Mouse (Mus musculus) natural killer cell, adult 2 months (primary cell): ENCODE measurements around the gene Galnt9.
A peak's percentile ranks its signal among the peaks of the same experiment; 100 is the strongest.

Experiments
- DNase-seq, 2 experiments: peaks; one replicate each; pipeline ENCODE4 v3.0.0; 2022; ENCODE audit warnings: low spot score in 2 of 2

The Galnt9 gene

GRCm38 (mm10) chr5:110582647-110583538, 38.7 kb downstream of the Galnt9 start:
- peak; percentile 15 to 26 for DNase-seq

- DNase-seq: no peak
Measured at GRCm38 (mm10) chr5:110587467-110587866, 43.3 kb downstream of the Galnt9 start.

GRCm38 (mm10) chr5:110589833-110590232, 45.7 kb downstream of the Galnt9 start:
- DNase-seq: no peak

- DNase-seq: no peak
Measured at GRCm38 (mm10) chr5:110594465-110594864, 50.3 kb downstream of the Galnt9 start.

GRCm38 (mm10) chr5:110595341-110595740, 51.2 kb downstream of the Galnt9 start:
- peak in 1 of 2 experiments; percentile 6 for DNase-seq

GRCm38 (mm10) chr5:110596086-110596780, 52.1 kb downstream of the Galnt9 start:
- DNase-seq: no peak

GRCm38 (mm10) chr5:110597502-110597901, 53.3 kb downstream of the Galnt9 start:
- DNase-seq: no peak

- DNase-seq: no peak
Measured at GRCm38 (mm10) chr5:110598298-110599095, 54.3 kb downstream of the Galnt9 start.

GRCm38 (mm10) chr5:110603016-110603685, 59.0 kb downstream of the Galnt9 start:
- DNase-seq: no peak

GRCm38 (mm10) chr5:110604311-110604710, 60.2 kb downstream of the Galnt9 start:
- DNase-seq: no peak

- no peak for DNase-seq
Measured at GRCm38 (mm10) chr5:110605531-110606221, 61.5 kb downstream of the Galnt9 start.

GRCm38 (mm10) chr5:110607767-110608166, 63.6 kb downstream of the Galnt9 start:
- no peak for DNase-seq

GRCm38 (mm10) chr5:110608336-110608735, 64.2 kb downstream of the Galnt9 start:
- DNase-seq: no peak

- DNase-seq: no peak
Measured at GRCm38 (mm10) chr5:110608941-110609340, 64.8 kb downstream of the Galnt9 start.

- no peak for DNase-seq
Measured at GRCm38 (mm10) chr5:110609425-110609824, 65.3 kb downstream of the Galnt9 start.

GRCm38 (mm10) chr5:110609868-110610267, 65.7 kb downstream of the Galnt9 start:
- DNase-seq: no peak

- DNase-seq: no peak
Measured at GRCm38 (mm10) chr5:110610484-110610883, 66.3 kb downstream of the Galnt9 start.

- no peak for DNase-seq
Measured at GRCm38 (mm10) chr5:110611435-110612158, 67.4 kb downstream of the Galnt9 start.

GRCm38 (mm10) chr5:110619226-110619625, 75.1 kb downstream of the Galnt9 start:
- DNase-seq: no peak

GRCm38 (mm10) chr5:110624319-110624718, 80.2 kb downstream of the Galnt9 start:
- DNase-seq: no peak
